Mouse (Mus musculus) right cerebral cortex, postnatal 10 days (tissue): ENCODE data around the gene Rad51c.
"Not testable (repeated sequence)": the region's sequence is repeated elsewhere in the genome, so short reads cannot be mapped to it uniquely, and the experiment has no call there.

Source experiments
- DNase-seq, 2 experiments: peaks; one replicate each; pipeline ENCODE4 v3.0.0; 2021; ENCODE audit warnings: low spot score in 2 of 2

Rad51c gene

GRCm38 (mm10) chr11:87432447-87432846 is 27.7 kb upstream of the Rad51c start:
- no peak for DNase-seq

GRCm38 (mm10) chr11:87431813-87432212 is 27.1 kb upstream of the Rad51c start:
- DNase-seq: not testable (repeated sequence)

GRCm38 (mm10) chr11:87430374-87430773 is 25.6 kb upstream of the Rad51c start:
- no peak for DNase-seq

GRCm38 (mm10) chr11:87429363-87429762 is 24.6 kb upstream of the Rad51c start:
- DNase-seq: no peak

GRCm38 (mm10) chr11:87428051-87428673 is 23.4 kb upstream of the Rad51c start:
- no peak for DNase-seq

GRCm38 (mm10) chr11:87427273-87428050 is 22.7 kb upstream of the Rad51c start:
- DNase-seq: no peak

GRCm38 (mm10) chr11:87426450-87427250 is 21.9 kb upstream of the Rad51c start:
- peak; percentile 86 to 90 for DNase-seq

- no peak for DNase-seq
These were observed 21.3 kb upstream of the Rad51c start for GRCm38 (mm10) chr11:87426121-87426449.

GRCm38 (mm10) chr11:87423551-87424325 is 19.0 kb upstream of the Rad51c start:
- DNase-seq: no peak

- peak; percentile 92 to 95 for DNase-seq
These were observed 18.0 kb upstream of the Rad51c start for GRCm38 (mm10) chr11:87422511-87423340.

GRCm38 (mm10) chr11:87421760-87422201 is 17.0 kb upstream of the Rad51c start:
- DNase-seq: peak in 1 of 2 experiments; percentile 58

- no peak for DNase-seq
These were observed 16.1 kb upstream of the Rad51c start for GRCm38 (mm10) chr11:87420861-87421260.

GRCm38 (mm10) chr11:87416120-87416519 is 11.4 kb upstream of the Rad51c start:
- no peak for DNase-seq

GRCm38 (mm10) chr11:87413412-87413811 is 8.7 kb upstream of the Rad51c start:
- DNase-seq: not testable (repeated sequence)

GRCm38 (mm10) chr11:87404111-87404853 is 472 bp downstream of the Rad51c start:
- peak; percentile 96 to 97 for DNase-seq

GRCm38 (mm10) chr11:87398402-87398801 is 6.4 kb downstream of the Rad51c start:
- no peak for DNase-seq

- DNase-seq: peak; percentile 47 to 64
These were observed 10.9 kb downstream of the Rad51c start for GRCm38 (mm10) chr11:87393855-87394254.

GRCm38 (mm10) chr11:87385676-87386075 is 19.1 kb downstream of the Rad51c start:
- no peak for DNase-seq

- no peak for DNase-seq
These were observed 20.2 kb downstream of the Rad51c start for GRCm38 (mm10) chr11:87384551-87384950.
